Mouse (Mus musculus) kidney, adult 2 months (tissue): ENCODE results near the gene Slamf9. TPM values are rescaled to one million over a fixed set of nuclear protein-coding genes. Genes with fewer than 3 reads are reported as not detected.

Experiments
- DNase-seq: peaks from one replicate; pipeline ENCODE4 v3.0.0; 2021
- H3K27ac ChIP-seq: fragments of 200-500 bp; 2 replicates; pipeline ENCODE4 v1.5.1; 2012; ENCODE audit warnings: low read depth, low read length, control low read depth, inconsistent platforms; ENCODE audit not compliant: insufficient read depth
- H3K27me3 ChIP-seq: fragments of 200-500 bp; replicated peaks from 2 replicates; pipeline ENCODE4 v1.6.1; 2012; ENCODE audit warnings: mild to moderate bottlenecking, moderate library complexity, low read length, inconsistent platforms; ENCODE audit not compliant: control insufficient read depth, insufficient read depth
- H3K36me3 ChIP-seq: fragments of 200-500 bp; 2 replicates; pipeline ENCODE4 v1.6.1; 2012; ENCODE audit warnings: mild to moderate bottlenecking, moderate library complexity, low read length, inconsistent platforms; ENCODE audit not compliant: control insufficient read depth, insufficient read depth
- H3K4me1 ChIP-seq: fragments of 200-500 bp; 2 replicates; pipeline ENCODE4 v1.6.1; 2011; ENCODE audit warnings: low read length; ENCODE audit not compliant: control insufficient read depth, insufficient read depth
- H3K4me3 ChIP-seq: fragments of 200-500 bp; 2 replicates; pipeline ENCODE4 v1.5.1; 2011; ENCODE audit warnings: mild to moderate bottlenecking, low read depth, low read length, control low read depth; ENCODE audit not compliant: insufficient read depth
- CTCF ChIP-seq: fragments of 200-500 bp; conservative IDR thresholded peaks from 2 replicates; pipeline ENCODE4 v1.5.1; 2011; ENCODE audit warnings: low read depth, mild to moderate bottlenecking, control low read depth, low read length, moderate library complexity, mixed read lengths; ENCODE audit not compliant: insufficient read depth, insufficient read length
- POLR2A ChIP-seq: fragments of 200-500 bp; IDR thresholded peaks from one replicate; pipeline ENCODE4 v1.6.1; 2011; ENCODE audit warnings: low read depth, low read length, control low read depth
- WGBS: fragments of 180-500 bp; shearing (Covaris S2); methylation state at CpG from one replicate; pipeline ENCODE4 v1.1.7; 2018; 5-methylcytosine and 5-hydroxymethylcytosine counted together
- polyA plus RNA-seq: library from polyadenylated mRNA; depleted of rRNA; stranded (reverse); fragments of >200 nt; gene quantifications from 2 replicates; pipeline ENCODE4 v1.2.3, GENCODE M21; 2012

Slamf9 gene
- polyA plus RNA-seq, 1 experiment, result 20.2 TPM

GRCm38 (mm10) chr1:172513525-172514212 lies 38.5 kb downstream of the Slamf9 start:
- Histone ChIP-seq H3K36me3 (no peaks in the 10 kb centered on the region), H3K27me3 (no peaks in the 10 kb centered on the region), H3K4me1 (peaks cover 24% of the 10 kb centered on the region), H3K4me3 (no peak overlapping the region), H3K27ac (peak overlapping the region; percentile 87)
- WGBS, result 61% methylated on average over 17 of the region's 17 CpGs
- no peak for TF ChIP-seq POLR2A
- no peak for TF ChIP-seq CTCF
- DNase-seq, result peak; percentile 66

GRCm38 (mm10) chr1:172514213-172514529 lies 39.0 kb downstream of the Slamf9 start:
- WGBS, result 67% methylated on average over 4 of the region's 4 CpGs
- Histone ChIP-seq H3K27me3 (no peaks in the 10 kb centered on the region), H3K36me3 (no peaks in the 10 kb centered on the region), H3K4me1 (peaks cover 21% of the 10 kb centered on the region), H3K27ac (peak overlapping the region; percentile 87), H3K4me3 (no peak overlapping the region)
- DNase-seq, result no peak
- TF ChIP-seq POLR2A, result no peak
- no peak for TF ChIP-seq CTCF

GRCm38 (mm10) chr1:172514551-172515268 lies 39.6 kb downstream of the Slamf9 start:
- DNase-seq, result peak; percentile 66
- WGBS, result 59% methylated on average over 7 of the region's 7 CpGs
- H3K4me1 ChIP-seq, result peaks cover 18% of the 10 kb centered on the region

GRCm38 (mm10) chr1:172515396-172515795 lies 40.2 kb downstream of the Slamf9 start:
- Histone ChIP-seq H3K27me3 (no peaks in the 10 kb centered on the region), H3K4me1 (peaks cover 12% of the 10 kb centered on the region), H3K27ac (peak overlapping the region; percentile 78), H3K4me3 (no peak overlapping the region), H3K36me3 (no peaks in the 10 kb centered on the region)
- WGBS, result 38% methylated on average over 1 of the region's 1 CpGs
- no peak for TF ChIP-seq POLR2A
- no peak for TF ChIP-seq CTCF
- peak; percentile 74 for DNase-seq

More at GRCm38 (mm10) chr1:172514551-172515268, 39.6 kb downstream of the Slamf9 start:
- no peaks in the 10 kb centered on the region for H3K36me3 ChIP-seq
- no peaks in the 10 kb centered on the region for H3K27me3 ChIP-seq
- no peak for TF ChIP-seq POLR2A
- no peak for TF ChIP-seq CTCF
- H3K27ac ChIP-seq, result peak overlapping the region; percentile 87
- no peak overlapping the region for H3K4me3 ChIP-seq

- TF ChIP-seq POLR2A (no peak), CTCF (peak; percentile 47)
- peaks cover 12% of the 10 kb centered on the region for H3K4me1 ChIP-seq
- H3K27ac ChIP-seq, result no peak overlapping the region
- H3K4me3 ChIP-seq, result no peak overlapping the region
- no peak for DNase-seq
- 78% methylated on average over 4 of the region's 4 CpGs for WGBS
- no peaks in the 10 kb centered on the region for H3K27me3 ChIP-seq
- H3K36me3 ChIP-seq, result no peaks in the 10 kb centered on the region
Observed at GRCm38 (mm10) chr1:172518013-172518412, 42.9 kb downstream of the Slamf9 start.

GRCm38 (mm10) chr1:172519644-172520043 lies 44.5 kb downstream of the Slamf9 start:
- TF ChIP-seq POLR2A (no peak), CTCF (no peak)
- WGBS, result 69% methylated on average over 6 of the region's 6 CpGs
- Histone ChIP-seq H3K27me3 (no peaks in the 10 kb centered on the region), H3K27ac (no peak overlapping the region), H3K36me3 (no peaks in the 10 kb centered on the region), H3K4me1 (peaks cover 8% of the 10 kb centered on the region), H3K4me3 (no peak overlapping the region)
- no peak for DNase-seq
